Mouse (Mus musculus): Measurements from ENCODE around the gene Plac1. TPM values are rescaled to one million over a fixed set of nuclear protein-coding genes. Genes with fewer than 3 reads are reported as not detected.

Plac1 gene
- polyA plus RNA-seq, 1 experiment, result not detected

DNA sequence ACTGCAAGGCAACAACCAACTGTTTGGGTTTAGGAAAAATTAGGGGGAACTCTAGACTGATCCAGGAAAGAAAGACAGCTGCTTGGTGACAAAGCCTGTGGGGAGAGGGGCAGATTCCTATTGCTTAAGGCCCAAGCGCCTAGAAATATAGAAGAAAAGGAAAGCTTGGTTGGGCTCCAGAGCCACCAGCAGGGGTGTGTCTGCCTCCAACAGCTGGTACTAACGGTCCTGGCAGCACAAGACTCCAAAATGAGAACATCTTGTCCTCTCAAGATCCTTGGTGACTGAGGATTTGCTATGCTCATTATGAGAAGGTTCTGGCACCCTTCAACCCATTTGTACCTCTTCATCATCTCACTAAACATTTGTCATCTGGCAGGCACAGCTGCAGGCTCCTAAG is 26.1 kb downstream of the Plac1 start:
- Histone ChIP-seq H3K27ac (ENCODE audit: insufficient read depth, low read length) (no peak overlapping the region), H3K27me3 (ENCODE audit: control insufficient read depth, insufficient read depth, low read length) (no peaks in the 10 kb centered on the region), H3K4me1 (ENCODE audit: control insufficient read depth, insufficient read depth, low read length) (peaks cover 6% of the 10 kb centered on the region; the same call in 1 of the 2 replicates), H3K4me3 (replicated peaks; ENCODE audit: insufficient read depth, low read depth, low read length) (no peak overlapping the region)
- DNase-seq, result no peak
- 44% methylated on average over 2 of the region's 2 CpGs for WGBS
- TF ChIP-seq CTCF (IDR thresholded peaks at IDR 0.05; ENCODE audit: borderline replicate concordance, insufficient read depth, low read depth, low read length) (no peak), POLR2A (IDR thresholded peaks at IDR 0.05; ENCODE audit: borderline replicate concordance, insufficient read depth, low read length) (no peak)

DNA sequence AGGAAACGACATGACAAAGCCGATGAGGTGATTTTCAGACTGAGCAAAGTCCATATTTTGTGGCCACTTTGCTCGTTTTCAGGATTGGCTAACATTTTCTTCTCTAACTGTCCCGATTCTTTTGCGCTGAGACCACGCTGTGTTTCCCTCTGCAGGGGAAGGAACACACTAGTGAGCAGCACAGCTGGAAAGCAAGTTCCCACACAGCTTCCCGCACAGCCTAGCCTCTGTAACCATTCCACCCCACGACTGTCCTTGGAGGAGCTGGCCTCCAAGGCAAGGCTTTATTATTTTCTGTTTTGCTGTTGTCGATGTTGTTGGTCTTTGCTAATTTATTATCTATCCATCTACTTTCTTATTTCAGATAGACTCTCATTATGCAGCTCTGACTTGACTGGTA is 27.4 kb downstream of the Plac1 start:
- H3K4me3 ChIP-seq (replicated peaks; ENCODE audit: insufficient read depth, low read depth, low read length), result no peak overlapping the region
- no peaks in the 10 kb centered on the region for H3K27me3 ChIP-seq (ENCODE audit: control insufficient read depth, insufficient read depth, low read length)
- 66% methylated on average over 9 of the region's 9 CpGs for WGBS
- no peak for DNase-seq
- H3K4me1 ChIP-seq (ENCODE audit: control insufficient read depth, insufficient read depth, low read length), result peaks cover 6% of the 10 kb centered on the region; the same call in 1 of the 2 replicates
- TF ChIP-seq POLR2A (IDR thresholded peaks at IDR 0.05; ENCODE audit: borderline replicate concordance, insufficient read depth, low read length), result no peak
- no peak for TF ChIP-seq CTCF (IDR thresholded peaks at IDR 0.05; ENCODE audit: borderline replicate concordance, insufficient read depth, low read depth, low read length)
- H3K27ac ChIP-seq (ENCODE audit: insufficient read depth, low read length), result no peak overlapping the region

DNA sequence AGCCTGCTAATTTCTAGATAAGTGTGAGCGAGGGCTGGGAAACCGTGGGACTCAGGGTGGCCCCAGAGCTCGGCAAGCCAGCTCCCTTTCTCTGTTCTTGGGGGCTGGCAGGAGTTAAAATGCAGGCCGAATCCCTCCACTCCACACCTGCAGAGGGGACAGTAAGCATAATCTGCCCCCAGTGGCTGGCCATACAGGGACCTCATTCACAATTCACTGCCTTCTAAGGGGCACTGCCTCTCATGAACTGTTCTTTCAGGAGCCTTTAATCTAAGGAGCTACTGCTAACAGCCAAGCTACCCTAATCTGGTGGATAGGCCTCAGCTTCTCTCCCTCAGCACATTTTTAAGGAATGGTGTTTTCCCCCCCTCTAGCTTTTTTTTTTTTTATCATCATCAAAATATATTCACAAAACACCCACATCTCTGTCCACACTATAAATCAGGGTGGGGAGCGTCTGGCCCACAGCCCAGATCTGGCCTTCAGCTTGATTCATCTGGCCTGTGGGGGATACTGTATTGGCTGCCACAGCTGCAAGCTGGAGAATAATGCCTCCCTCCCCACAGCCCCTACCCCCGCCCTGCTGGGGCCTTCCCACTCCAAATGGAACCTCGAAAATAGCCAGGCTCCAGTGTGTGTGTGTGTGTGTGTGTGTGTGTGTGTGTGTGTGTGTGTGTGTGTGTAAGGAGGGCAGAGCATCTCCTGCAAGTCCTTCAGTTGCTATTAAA is 28.0 kb downstream of the Plac1 start:
- Histone ChIP-seq H3K4me1 (ENCODE audit: control insufficient read depth, insufficient read depth, low read length) (peaks cover 6% of the 10 kb centered on the region; the same call in 1 of the 2 replicates), H3K27me3 (ENCODE audit: control insufficient read depth, insufficient read depth, low read length) (no peaks in the 10 kb centered on the region), H3K27ac (ENCODE audit: insufficient read depth, low read length) (no peak overlapping the region), H3K4me3 (replicated peaks; ENCODE audit: insufficient read depth, low read depth, low read length) (no peak overlapping the region)
- no peak for TF ChIP-seq CTCF (IDR thresholded peaks at IDR 0.05; ENCODE audit: borderline replicate concordance, insufficient read depth, low read depth, low read length)
- no peak for TF ChIP-seq POLR2A (IDR thresholded peaks at IDR 0.05; ENCODE audit: borderline replicate concordance, insufficient read depth, low read length)
- no peak for DNase-seq
- WGBS, result 60% methylated on average over 7 of the region's 7 CpGs

DNA sequence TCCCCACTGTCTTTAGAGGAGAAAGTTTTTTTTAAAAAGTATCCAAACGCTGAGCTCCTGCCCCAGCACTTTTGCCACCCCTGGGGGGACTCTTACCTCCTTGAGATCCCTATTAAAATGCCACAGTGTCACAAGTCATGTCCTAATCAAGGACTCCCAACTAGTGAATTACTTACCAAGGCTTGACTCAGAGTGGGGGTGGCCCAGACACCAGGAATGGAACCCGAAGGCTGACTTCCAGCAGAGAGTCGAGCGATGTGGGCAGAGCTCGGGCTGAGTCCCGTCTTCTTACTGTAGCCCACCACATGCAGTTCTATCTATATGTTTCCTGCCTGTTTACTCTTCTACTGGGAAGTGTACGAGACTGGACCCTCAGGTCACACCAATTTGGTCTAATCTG is 30.5 kb downstream of the Plac1 start:
- Histone ChIP-seq H3K27me3 (ENCODE audit: control insufficient read depth, insufficient read depth, low read length) (no peaks in the 10 kb centered on the region), H3K4me1 (ENCODE audit: control insufficient read depth, insufficient read depth, low read length) (peaks cover 2% of the 10 kb centered on the region; the same call in 1 of the 2 replicates), H3K4me3 (replicated peaks; ENCODE audit: insufficient read depth, low read depth, low read length) (no peak overlapping the region), H3K27ac (ENCODE audit: insufficient read depth, low read length) (no peak overlapping the region)
- no peak for TF ChIP-seq CTCF (IDR thresholded peaks at IDR 0.05; ENCODE audit: borderline replicate concordance, insufficient read depth, low read depth, low read length)
- TF ChIP-seq POLR2A (IDR thresholded peaks at IDR 0.05; ENCODE audit: borderline replicate concordance, insufficient read depth, low read length), result no peak
- DNase-seq, result no peak
- WGBS, result 60% methylated on average over 7 of the region's 7 CpGs

DNA sequence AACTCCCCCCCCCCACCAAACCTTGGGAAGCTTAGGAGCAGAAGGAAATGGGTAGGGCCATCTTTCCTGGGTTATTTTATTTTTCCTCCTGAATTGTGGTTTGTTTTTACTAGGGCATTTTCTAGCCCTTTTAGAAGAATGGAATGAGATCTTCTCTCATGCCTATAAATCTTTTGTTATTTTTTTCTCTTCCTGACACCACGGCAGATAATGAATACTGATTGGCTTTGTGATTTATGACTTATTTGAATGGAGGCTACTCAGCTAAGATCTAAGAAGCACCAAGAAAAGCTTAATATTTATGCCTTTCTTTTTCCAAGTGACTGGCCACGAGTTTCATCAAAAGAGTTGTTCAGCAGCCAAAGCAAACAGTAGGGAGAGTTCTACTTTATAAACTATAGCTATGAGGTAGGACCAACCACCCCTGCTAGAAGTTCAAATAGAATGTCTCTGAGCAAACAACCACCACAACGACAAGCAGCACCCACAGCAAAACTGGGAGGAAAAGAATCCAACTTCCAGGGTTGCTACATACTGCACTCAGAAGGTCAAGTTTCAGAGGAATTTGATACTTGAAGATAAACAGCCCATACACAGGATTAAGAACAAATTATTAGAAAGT is 35.1 kb downstream of the Plac1 start:
- WGBS, result 66% methylated on average over 3 of the region's 3 CpGs

DNA sequence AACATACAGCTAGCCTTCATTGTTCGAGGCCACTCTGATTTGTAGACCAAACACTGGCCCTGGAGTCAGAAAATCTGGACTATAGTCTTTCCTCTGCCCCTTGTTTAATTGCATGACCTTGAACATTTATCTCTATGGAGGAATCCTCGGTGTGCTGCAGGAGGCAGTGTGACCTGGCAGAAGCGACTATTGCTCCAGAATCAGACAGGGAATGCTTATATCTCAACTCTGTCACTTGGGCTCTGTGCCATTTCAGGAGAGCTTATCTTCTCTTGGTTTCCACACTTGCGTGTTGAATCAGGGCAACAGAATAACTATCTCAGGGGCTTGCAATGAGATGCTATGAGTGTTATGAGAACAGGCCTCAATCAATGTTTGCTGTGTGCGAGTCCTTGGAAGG is 38.3 kb downstream of the Plac1 start:
- DNase-seq, result no peak
- 86% methylated on average over 5 of the region's 5 CpGs for WGBS
- no peak overlapping the region for H3K4me3 ChIP-seq (replicated peaks; ENCODE audit: insufficient read depth, low read depth, low read length)
- no peaks in the 10 kb centered on the region for H3K27me3 ChIP-seq (ENCODE audit: control insufficient read depth, insufficient read depth, low read length)
- H3K4me1 ChIP-seq (ENCODE audit: control insufficient read depth, insufficient read depth, low read length), result no peaks in the 10 kb centered on the region
- no peak overlapping the region for H3K27ac ChIP-seq (ENCODE audit: insufficient read depth, low read length)
- TF ChIP-seq POLR2A (IDR thresholded peaks at IDR 0.05; ENCODE audit: borderline replicate concordance, insufficient read depth, low read length) (no peak), CTCF (IDR thresholded peaks at IDR 0.05; ENCODE audit: borderline replicate concordance, insufficient read depth, low read depth, low read length) (no peak)

More for the DNA sequence above, 35.1 kb downstream of the Plac1 start:
- Histone ChIP-seq H3K4me3 (replicated peaks; ENCODE audit: insufficient read depth, low read depth, low read length) (no peak overlapping the region), H3K27me3 (ENCODE audit: control insufficient read depth, insufficient read depth, low read length) (no peaks in the 10 kb centered on the region), H3K27ac (ENCODE audit: insufficient read depth, low read length) (no peak overlapping the region), H3K4me1 (ENCODE audit: control insufficient read depth, insufficient read depth, low read length) (no peaks in the 10 kb centered on the region)
- no peak for DNase-seq
- TF ChIP-seq CTCF (IDR thresholded peaks at IDR 0.05; ENCODE audit: borderline replicate concordance, insufficient read depth, low read depth, low read length) (no peak), POLR2A (IDR thresholded peaks at IDR 0.05; ENCODE audit: borderline replicate concordance, insufficient read depth, low read length) (no peak)

DNA sequence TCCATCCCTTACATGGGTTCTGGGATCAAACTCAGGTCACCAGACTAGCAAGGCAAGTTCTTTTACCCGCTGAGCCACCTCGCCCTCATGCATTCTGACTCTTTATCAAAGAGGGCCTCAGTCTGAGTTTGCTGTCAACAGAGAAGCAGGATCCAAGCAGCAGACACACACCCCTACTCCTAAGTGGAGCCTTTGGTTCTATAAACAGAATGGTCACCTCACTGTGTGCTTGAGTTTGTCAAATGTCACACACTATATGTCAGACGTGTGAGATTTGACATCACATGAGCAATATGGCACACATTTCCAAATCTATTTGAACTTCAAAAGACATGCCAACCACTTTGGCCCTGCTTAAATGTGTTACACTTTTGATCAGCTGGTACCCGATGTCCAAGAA is 42.2 kb downstream of the Plac1 start:
- H3K4me3 ChIP-seq (replicated peaks; ENCODE audit: insufficient read depth, low read depth, low read length), result no peak overlapping the region
- WGBS, result 82% methylated on average over 4 of the region's 4 CpGs
- H3K27me3 ChIP-seq (ENCODE audit: control insufficient read depth, insufficient read depth, low read length), result no peaks in the 10 kb centered on the region
- no peaks in the 10 kb centered on the region for H3K4me1 ChIP-seq (ENCODE audit: control insufficient read depth, insufficient read depth, low read length)
- no peak for DNase-seq
- H3K27ac ChIP-seq (ENCODE audit: insufficient read depth, low read length), result no peak overlapping the region
- TF ChIP-seq CTCF (IDR thresholded peaks at IDR 0.05; ENCODE audit: borderline replicate concordance, insufficient read depth, low read depth, low read length) (no peak), POLR2A (IDR thresholded peaks at IDR 0.05; ENCODE audit: borderline replicate concordance, insufficient read depth, low read length) (no peak)

DNA sequence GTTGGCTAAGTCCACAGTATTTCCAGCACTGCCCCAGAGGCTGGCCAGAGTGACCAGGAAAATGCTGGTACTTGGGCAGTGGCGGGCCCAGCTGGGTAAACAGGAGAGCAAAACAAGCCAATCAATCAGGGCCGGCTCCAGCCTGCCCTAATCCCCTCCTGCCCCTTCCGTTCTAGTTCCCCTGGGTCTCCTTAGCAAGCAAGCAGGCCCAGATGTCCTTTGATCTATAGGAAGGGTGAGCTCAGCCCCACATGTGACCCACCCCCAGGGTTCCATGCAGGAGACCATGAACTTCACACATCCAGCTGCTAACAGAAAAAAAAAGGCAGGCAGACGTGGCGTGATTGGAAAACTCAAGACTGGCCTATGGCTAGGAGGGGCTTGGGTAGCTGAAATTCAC is 43.5 kb downstream of the Plac1 start:
- no peak overlapping the region for H3K4me3 ChIP-seq (replicated peaks; ENCODE audit: insufficient read depth, low read depth, low read length)
- H3K27ac ChIP-seq (ENCODE audit: insufficient read depth, low read length), result no peak overlapping the region
- H3K27me3 ChIP-seq (ENCODE audit: control insufficient read depth, insufficient read depth, low read length), result no peaks in the 10 kb centered on the region
- 73% methylated on average over 5 of the region's 5 CpGs for WGBS
- TF ChIP-seq CTCF (IDR thresholded peaks at IDR 0.05; ENCODE audit: borderline replicate concordance, insufficient read depth, low read depth, low read length), result no peak
- TF ChIP-seq POLR2A (IDR thresholded peaks at IDR 0.05; ENCODE audit: borderline replicate concordance, insufficient read depth, low read length), result no peak
- DNase-seq, result no peak
- no peaks in the 10 kb centered on the region for H3K4me1 ChIP-seq (ENCODE audit: control insufficient read depth, insufficient read depth, low read length)
